Mouse (Mus musculus): Measurements from ENCODE around the gene Tpd52l2.

GRCm38 (mm10) chr2:181546142-181546541, 49.2 kb downstream of the Tpd52l2 start:
- no peak for TF ChIP-seq CTCF (IDR thresholded peaks at IDR 0.05; ENCODE audit: insufficient read depth, low read length)
- TF ChIP-seq POLR2A (IDR thresholded peaks at IDR 0.05; ENCODE audit: borderline replicate concordance, extremely low read depth, low read depth, low read length), result no peak
